Mouse (Mus musculus) ES-CJ7 (cell line): ENCODE results near the gene Zbtb7b.

ENCODE experiments used
- DNase-seq: peaks from one replicate; pipeline ENCODE4 v3.0.0; 2011; ENCODE audit warnings: low read depth, low spot score

Gene Zbtb7b

DNA sequence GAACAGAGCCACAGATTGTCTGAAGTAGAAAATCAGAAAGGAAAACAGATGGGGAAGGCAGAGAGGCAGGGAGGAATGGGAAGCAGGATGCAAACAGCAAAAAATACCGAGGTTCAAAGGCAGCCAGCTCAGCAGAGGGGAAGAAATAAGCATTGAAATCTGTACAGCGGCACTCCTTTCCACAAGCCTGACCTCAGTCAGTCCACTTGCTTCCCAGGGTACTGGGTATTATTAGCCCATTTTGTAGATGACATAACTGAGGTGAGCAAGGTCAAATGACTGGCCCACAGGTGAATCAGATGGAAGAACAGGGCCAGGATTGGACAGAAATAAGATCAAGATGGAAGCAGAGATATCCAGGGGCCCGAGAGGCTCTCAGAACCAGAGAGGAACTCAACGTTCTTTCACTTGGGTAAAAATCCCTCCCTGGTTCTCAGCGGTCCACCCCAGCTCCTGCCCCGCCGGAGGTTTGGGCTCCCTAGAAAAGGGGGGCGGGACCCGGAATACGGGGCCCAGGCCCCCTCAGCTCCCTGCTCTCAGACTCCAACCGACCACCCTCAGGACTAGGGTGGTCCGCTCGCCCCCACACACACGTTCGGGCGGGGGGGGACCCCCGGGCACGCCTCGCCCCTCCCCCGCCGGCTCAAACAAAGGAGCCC lies 57.4 kb downstream of the Zbtb7b start:
- DNase-seq = no peak

DNA sequence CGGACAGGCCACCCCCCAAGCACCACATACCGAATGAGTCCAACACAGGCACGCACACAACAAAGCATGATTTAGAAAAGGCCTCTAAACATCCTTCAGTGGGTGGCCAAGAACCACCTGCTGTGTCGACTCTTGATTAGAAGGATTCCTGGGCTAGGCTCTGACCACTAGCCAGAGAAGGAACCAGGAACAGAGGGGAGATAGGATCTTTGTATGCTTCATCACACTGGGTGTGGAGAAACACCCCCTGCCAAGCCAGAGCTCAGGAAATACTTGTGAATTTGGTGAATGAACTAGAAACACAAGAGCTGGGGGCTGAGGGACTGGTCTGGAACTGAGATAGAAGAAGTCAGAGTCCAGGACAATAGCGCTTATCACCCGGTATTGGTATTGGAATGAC lies 58.0 kb downstream of the Zbtb7b start:
- DNase-seq = no peak

DNA sequence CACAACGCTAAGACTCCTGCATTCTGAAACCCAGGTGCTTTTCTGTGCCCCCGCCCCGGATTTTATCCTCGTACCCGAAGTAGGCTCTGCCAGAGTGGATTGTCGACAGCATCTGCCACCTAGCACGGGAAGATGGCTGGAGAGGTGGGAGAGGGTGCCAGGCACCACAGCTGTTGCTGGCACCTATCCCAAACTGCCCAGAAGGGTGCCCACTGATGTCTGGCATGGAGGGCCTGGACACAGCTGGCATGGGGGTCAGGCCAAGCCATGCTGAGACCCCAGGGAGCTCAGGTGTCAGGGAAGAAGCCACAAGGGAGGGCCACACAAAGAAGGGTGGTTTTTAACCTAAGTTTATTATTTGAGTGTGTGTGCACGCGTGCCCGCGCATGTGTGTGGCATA lies 61.5 kb downstream of the Zbtb7b start:
- no peak for DNase-seq

DNA sequence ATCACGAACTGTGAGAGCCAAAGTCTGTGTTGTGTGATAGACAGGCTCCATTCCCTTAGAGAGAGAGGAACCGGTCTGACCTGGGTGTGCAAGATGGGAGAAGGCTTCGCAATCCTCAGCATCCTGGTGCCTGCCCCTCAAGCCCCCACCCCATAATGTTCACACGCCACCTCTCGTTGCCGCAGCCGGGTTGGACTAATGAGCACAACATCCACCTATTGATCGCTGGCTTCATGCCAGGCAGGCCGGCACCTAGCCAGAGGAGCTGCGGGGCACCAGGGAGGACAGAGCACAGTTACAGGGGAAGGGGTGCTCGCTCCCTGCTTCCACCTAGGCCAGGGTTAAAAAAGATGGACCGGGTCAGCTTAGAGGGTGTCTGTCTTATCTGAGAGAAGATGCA lies 62.1 kb downstream of the Zbtb7b start:
- no peak for DNase-seq

DNA sequence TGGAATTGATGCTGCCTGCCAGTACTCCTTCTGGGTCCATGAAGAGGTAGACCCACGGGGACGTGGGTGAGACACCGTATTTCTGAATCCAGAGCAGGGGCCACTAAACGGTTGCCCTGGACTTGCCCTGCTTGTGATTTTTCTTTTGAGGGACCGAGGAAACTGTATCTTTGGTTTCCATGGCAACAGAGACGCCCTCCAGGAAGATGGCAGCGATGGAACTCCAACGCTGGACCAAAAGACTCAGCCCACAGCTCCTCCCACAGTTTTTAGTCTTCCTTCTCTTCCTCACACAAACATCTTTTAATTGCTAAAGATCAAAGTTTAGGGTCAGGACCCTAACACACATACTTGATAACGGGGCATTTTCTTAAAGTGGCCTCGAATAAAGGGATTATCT lies 62.6 kb downstream of the Zbtb7b start:
- DNase-seq = no peak

DNA sequence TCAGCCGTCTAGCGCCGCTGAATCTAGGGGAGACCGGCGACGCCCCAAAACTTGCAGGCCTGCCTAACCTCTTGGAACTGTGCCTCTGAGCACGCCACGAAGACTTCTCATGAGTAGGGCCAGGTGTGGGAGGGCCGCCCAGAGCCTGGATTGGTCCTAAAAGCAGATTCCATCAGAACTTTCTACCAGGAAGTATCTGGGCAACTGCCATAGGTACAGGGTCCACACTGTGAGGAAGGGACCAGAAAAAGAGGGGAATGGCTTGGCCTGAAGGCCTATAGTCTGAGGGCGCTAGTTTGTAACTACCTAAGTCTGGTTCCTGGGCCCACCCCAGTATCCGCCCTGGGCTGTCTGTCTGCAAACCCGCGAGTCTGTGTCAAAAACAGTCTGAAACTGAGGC lies 63.0 kb downstream of the Zbtb7b start:
- no peak for DNase-seq

DNA sequence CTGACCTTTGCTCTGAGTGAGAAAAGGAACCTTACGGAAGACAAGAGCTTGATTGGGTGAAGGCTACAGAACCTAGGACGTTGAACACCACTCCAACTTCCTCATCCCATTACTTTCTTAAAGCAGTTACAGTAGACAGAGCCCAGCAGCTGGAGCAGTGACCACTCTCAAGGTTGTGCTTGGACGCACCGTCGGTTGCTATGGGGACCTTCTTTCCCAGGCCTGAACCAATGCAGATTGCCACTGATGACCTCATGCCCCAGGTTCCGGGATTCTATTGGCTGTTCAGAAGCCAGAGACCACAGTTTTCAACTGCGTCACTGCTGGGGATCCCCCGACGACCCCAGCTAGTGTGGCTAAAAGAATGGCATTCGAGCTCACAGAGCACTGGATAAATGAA lies 63.6 kb downstream of the Zbtb7b start:
- no peak for DNase-seq

DNA sequence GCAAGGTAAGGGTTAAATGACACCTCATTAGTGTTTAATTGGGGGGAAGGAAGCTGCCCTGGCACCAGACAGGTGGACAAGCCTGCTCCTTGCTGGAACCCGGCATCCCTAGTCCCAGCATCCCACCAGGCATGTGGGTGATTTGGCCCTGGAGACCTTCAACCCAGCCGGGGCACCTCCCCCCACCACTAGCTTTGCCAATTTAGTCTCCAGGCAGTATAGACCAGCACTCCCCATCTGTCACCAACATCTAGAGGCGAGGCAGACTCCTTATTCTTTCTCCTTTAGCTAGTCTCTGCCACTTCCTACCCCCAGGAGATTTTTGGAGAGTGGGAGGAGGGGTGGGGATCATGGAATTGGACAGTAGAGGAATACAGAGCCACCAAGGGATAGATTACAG lies 64.2 kb downstream of the Zbtb7b start:
- no peak for DNase-seq

DNA sequence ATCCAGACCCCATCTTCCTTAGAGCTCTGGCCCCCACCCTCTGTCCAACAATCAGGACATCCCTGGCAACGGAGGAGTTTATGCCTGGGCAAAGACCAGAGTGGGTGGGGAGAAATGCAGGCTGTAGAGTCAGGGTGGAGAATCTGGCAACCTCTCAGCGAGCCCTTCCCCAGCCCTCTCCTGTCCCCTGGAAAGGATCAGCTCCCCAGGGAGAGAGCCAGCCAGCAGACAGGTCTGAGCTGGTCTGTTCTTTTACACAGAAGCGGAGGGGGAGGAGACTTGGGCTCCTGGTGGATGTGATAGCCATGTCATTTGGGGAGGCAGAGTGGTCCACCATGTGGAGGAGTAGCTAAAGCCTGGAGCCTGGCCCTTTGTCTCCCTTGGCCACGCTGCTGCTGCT lies 66.0 kb downstream of the Zbtb7b start:
- DNase-seq = peak; percentile 79
